Mouse (Mus musculus) mouse trophoblast stem cell (cell line): ENCODE measurements at regions not wholly inside any gene's neighbourhood (a gene's known extent, or its start where the extent isn't known, plus 50 kb on each side); places are given as distances from the start of the nearest gene placed in this dataset.

Source experiments
- in situ Hi-C, 2 experiments: fragments of 300-500 bp; cut with MseI, MboI; formaldehyde crosslinking; loops; 2 replicates in 1 of 2; 3 replicates in 1 of 2; pipeline ENCODE4 v1.15.1; 2025

GRCm38 (mm10) chr8:23504704-23505103, 1093.5 kb downstream of the Mrps31 start:
- in situ Hi-C loops: loop anchor here in 1 of 2 experiments (10.0 kb wide), 1 partner anchor 160 kb away; no protein-coding TSS in a partner anchor

GRCm38 (mm10) chr8:23505216-23505615, 1094.1 kb downstream of the Mrps31 start:
- in situ Hi-C loops: loop anchor here in 1 of 2 experiments (10.0 kb wide), 1 partner anchor 160 kb away; no protein-coding TSS in a partner anchor

GRCm38 (mm10) chr8:23505966-23506365, 1094.8 kb downstream of the Mrps31 start:
- in situ Hi-C loops: loop anchor here in 1 of 2 experiments (10.0 kb wide), 1 partner anchor 161 kb away; no protein-coding TSS in a partner anchor

- in situ Hi-C loops: loop anchor here in 1 of 2 experiments (10.0 kb wide), 1 partner anchor 163 kb away; no protein-coding TSS in a partner anchor
These were observed 1096.5 kb downstream of the Mrps31 start for GRCm38 (mm10) chr8:23507661-23508060.

GRCm38 (mm10) chr8:23510076-23510475, 1098.9 kb downstream of the Mrps31 start:
- in situ Hi-C loops: no loop called here

GRCm38 (mm10) chr8:23510561-23510960, 1099.4 kb downstream of the Mrps31 start:
- in situ Hi-C loops: no loop called here

- in situ Hi-C loops: no loop called here
These were observed 1100.1 kb downstream of the Mrps31 start for GRCm38 (mm10) chr8:23511264-23511663.

GRCm38 (mm10) chr8:23511792-23512191, 1100.6 kb downstream of the Mrps31 start:
- in situ Hi-C loops: no loop called here

- in situ Hi-C loops: no loop called here
These were observed 1105.3 kb downstream of the Mrps31 start for GRCm38 (mm10) chr8:23516469-23516868.

- in situ Hi-C loops: loop anchor here (5.0 to 10.0 kb wide), 2 partner anchors 187 to 189 kb away; no protein-coding TSS in a partner anchor
These were observed 1120.5 kb downstream of the Mrps31 start for GRCm38 (mm10) chr8:23531551-23532142.

GRCm38 (mm10) chr8:23537681-23538359, 1126.7 kb downstream of the Mrps31 start:
- in situ Hi-C loops: loop anchor here in 1 of 2 experiments (10.0 kb wide), 1 partner anchor 193 kb away; no protein-coding TSS in a partner anchor

- in situ Hi-C loops: no loop called here
These were observed 1142.7 kb downstream of the Mrps31 start for GRCm38 (mm10) chr8:23553565-23554473.

- in situ Hi-C loops: no loop called here
These were observed 1149.7 kb downstream of the Mrps31 start for GRCm38 (mm10) chr8:23560836-23561235.

GRCm38 (mm10) chr8:23561683-23562385, 1150.7 kb downstream of the Mrps31 start:
- in situ Hi-C loops: no loop called here

- in situ Hi-C loops: no loop called here
These were observed 1151.3 kb downstream of the Mrps31 start for GRCm38 (mm10) chr8:23562504-23562903.

GRCm38 (mm10) chr8:23563065-23564020, 1152.2 kb downstream of the Mrps31 start:
- in situ Hi-C loops: no loop called here

- in situ Hi-C loops: no loop called here
These were observed 1156.7 kb downstream of the Mrps31 start for GRCm38 (mm10) chr8:23567906-23568305.

- in situ Hi-C loops: no loop called here
These were observed 1154.3 kb downstream of the Adam3 start for GRCm38 (mm10) chr8:23571338-23571737.

GRCm38 (mm10) chr8:23580106-23580505, 1145.5 kb downstream of the Adam3 start:
- in situ Hi-C loops: no loop called here

- in situ Hi-C loops: no loop called here
These were observed 1145.0 kb downstream of the Adam3 start for GRCm38 (mm10) chr8:23580701-23581100.
